Mouse (Mus musculus): ENCODE data around the gene Hsd3b7. TPM values are rescaled to one million over a fixed set of nuclear protein-coding genes. Genes with fewer than 3 reads are reported as not detected.
A peak's percentile ranks its signal among the peaks of the same experiment; 100 is the strongest.

The Hsd3b7 gene
- total RNA-seq (2021) = 10 to 100 TPM; 14.9 to 18.4 TPM
- long read RNA-seq, experiment 1, transcript Hsd3b7-201 (7 exons, 1,828 nt) = major isoform, 21 of 32 reads
- long read RNA-seq, experiment 1, partial matches to known transcripts = 5 of 32 reads
- long read RNA-seq, experiment 1, other reads (novel, unspliced or antisense) = 2 of 32 reads
- long read RNA-seq, experiment 2, transcript Hsd3b7-201 (7 exons, 1,828 nt) = major isoform, 22 of 35 reads
- long read RNA-seq, experiment 2, partial matches to known transcripts = 4 of 35 reads
- long read RNA-seq, experiment 2, other reads (novel, unspliced or antisense) = 5 of 35 reads

DNA sequence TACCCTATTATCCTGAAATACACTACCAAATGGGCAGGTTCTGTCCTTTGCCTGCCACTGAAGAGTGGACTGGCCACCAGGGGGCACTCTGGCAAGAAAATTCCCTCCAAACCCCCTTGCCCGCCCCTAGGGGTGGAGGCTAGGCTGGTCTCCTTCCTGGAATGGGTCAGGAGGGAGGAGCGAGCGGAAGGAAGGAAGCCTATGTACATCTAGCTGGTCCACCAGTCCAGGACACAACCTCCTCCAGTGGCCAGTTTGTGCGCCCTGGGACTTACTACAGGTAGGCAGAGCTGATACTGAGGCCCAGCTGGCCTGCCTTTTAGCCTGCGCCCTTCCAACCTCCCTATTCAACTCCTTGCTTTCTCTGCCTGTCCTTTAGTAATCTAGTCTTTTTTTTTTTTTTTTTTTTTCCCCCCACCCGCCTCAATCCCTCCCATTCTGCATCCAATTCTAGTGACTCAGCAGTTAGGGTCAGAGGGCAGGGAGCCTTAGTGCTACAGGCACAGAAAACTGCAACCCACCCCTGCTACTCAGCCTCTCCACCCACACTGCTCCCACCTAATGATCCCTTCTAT, at the start of gene Hsd3b7:
Gene Hsd3b7 (plus strand): TSS at position 170 of the 575 bp plus-strand sequence.
- intact Hi-C loops (cut with DNase I) = loop anchor here (1.0 kb wide), 3 partner anchors 16 to 76 kb away; partner anchors contain the start of genes Zfp646 and Zfp668
- DNase-seq = peak; percentile 95 to 96

DNA sequence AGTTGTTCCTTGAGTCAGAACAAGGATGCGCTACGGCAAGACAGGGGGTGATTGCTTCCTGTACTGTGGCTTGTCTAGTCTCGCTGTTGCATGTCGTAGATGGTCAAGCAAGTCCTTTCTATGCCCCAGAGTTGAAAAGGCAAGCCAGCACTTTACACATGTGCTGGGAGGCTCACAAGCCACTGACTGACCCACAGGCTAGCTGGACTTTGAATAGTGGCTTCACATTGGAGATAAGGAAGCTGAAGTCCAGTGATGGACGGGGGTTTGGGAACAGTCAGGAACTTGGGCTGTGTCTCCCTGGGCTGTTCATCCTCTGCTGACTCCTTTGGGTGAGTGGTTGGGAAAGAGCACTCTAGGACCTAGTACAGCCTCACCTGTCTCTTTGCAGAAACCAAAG, 48.8 kb upstream of the Hsd3b7 start:
- intact Hi-C loops (cut with DNase I) = no loop called here
- no peak for DNase-seq

DNA sequence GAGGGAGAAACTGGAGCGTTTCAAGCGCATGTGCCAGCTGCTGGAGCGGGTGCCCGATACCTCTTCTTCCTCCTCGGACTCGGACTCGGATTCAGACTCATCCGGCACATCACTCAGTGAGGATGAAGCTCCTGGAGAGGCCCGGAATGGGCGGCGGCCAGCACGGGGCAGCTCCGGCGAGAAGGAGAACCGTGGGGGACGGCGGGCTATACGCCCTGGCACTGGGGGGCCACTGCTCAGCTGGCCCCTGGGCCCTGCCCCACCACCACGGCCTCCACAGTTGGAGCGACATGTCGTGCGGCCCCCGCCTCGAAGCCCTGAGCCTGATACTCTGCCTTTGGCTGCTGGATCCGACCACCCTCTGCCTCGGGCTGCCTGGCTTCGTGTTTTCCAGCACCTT, 48.3 kb upstream of the Hsd3b7 start:
- intact Hi-C loops (cut with DNase I) = no loop called here
- DNase-seq = no peak

DNA sequence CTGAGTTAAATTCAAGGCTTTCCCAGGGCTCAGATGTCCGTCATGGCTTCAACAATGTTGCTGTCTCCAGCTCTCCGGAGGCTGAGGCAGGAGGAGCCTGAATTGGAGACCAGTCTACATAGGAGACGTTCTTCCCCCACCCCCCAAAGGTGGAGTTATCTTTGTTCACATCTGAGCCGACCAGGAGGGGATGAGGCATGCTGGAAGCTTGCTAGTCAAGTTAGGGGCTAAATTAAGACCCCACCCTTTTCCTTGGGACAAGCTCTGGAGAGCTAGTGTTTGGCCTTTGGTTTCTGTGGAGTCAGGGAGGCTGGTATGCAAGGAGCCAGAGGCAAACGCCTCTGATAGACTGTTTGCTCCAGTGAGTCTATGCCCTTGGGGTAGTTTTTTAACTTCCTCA, 47.2 kb upstream of the Hsd3b7 start:
- DNase-seq = no peak
- intact Hi-C loops (cut with DNase I) = no loop called here

DNA sequence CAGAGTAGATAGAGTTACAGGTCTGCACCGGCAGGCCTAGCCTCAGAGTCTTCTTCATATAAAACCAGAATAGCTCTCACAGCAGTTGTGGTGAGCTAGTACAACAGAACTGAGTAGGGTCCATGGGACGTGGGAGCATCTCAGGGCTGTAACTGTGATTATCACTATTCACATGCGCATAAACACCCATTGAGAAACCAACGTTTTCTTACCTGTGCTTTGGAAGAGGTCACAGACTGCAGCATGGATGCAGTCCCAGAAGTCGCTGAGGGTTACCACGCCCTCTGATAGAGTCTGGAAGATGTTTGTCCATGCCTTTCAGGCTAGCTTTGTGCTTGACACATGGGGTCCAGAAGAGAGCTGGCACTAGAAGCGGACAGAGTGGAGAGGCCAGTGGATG, 46.7 kb upstream of the Hsd3b7 start:
- intact Hi-C loops (cut with DNase I) = no loop called here
- DNase-seq = no peak

DNA sequence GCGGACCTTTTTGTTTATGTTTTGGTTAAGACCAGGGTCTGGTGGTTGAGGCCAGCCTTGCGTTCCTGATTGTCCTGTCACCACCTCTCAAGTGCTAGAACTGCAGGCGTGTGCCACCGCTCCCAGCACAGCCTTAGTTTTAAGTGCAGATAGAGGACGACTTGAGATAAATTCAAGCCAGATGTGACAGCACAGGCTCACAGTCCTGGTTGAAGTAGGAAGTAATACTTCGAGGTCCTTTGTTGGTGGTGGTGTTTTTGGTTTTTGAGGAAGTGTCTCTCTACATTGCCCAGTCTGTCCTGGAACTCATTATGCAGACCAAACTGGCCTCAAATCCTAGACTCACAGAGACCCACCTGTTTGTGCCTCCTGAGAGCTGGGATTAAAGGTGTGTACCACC, 40.7 kb upstream of the Hsd3b7 start:
- intact Hi-C loops (cut with DNase I) = no loop called here
- DNase-seq = no peak

DNA sequence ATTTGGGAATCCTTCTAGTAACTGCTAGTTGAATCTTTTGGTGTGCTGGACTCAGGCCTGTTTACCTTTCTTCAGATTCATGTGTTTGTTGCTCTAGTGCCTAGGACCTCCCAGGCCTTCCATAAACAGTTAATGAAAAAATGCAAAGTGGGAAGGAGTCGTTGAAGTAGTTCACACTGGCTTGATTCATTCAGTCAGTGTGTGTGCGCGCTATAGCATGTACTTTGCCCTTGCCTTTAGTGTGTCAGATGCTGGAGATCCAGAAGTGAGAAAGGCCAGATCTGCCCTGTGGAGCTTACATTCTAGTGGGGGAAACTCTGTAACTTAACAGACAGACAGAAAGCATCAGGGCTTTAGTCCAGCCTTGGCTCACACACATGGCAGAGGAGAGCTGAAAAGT, 39.9 kb upstream of the Hsd3b7 start:
- intact Hi-C loops (cut with DNase I) = no loop called here
- DNase-seq = no peak

DNA sequence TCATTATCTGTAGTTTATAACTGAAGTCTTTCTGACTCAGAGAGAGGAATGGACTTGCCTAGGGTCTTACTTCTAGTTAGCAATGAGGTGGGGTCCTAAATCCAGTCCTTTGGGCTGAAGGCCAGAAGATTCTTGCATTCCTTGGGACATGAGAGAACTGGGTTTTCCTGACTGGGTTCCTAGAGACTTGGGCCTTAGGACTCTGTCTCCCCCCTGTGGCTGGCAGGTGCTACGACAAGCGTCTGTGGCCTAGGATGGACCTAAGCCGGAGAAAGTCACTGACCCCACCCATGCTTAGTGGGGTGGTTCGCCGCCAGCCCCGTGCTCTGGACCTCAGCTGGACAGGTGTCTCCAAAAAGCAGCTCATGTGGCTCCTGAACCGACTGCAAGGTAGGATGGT, 39.4 kb upstream of the Hsd3b7 start:
- intact Hi-C loops (cut with DNase I) = loop anchor here (1.0 kb wide), 1 partner anchor 86 kb away; no protein-coding TSS in a partner anchor
- peak; percentile 82 to 87 for DNase-seq

DNA sequence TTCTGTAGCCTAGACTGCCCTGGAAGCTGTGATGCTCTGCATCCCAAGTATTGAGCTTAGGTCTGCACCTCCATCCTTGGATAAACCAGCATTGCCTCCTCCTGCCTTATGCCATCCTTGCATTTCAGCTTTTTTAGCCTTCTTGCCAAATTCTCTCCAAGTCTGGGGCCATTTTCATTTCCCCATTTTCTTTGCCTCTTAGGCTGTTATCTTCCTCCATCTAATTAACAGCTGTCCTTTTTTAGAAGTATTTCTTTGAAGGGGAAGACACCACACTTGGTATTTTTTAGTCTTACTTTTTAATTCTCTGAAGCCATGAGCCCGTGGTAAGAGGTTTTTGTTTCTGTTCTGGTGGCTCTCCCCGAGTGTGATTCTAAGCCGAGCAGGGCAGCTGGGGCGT, 36.8 kb upstream of the Hsd3b7 start:
- intact Hi-C loops (cut with DNase I) = no loop called here
- no peak for DNase-seq

DNA sequence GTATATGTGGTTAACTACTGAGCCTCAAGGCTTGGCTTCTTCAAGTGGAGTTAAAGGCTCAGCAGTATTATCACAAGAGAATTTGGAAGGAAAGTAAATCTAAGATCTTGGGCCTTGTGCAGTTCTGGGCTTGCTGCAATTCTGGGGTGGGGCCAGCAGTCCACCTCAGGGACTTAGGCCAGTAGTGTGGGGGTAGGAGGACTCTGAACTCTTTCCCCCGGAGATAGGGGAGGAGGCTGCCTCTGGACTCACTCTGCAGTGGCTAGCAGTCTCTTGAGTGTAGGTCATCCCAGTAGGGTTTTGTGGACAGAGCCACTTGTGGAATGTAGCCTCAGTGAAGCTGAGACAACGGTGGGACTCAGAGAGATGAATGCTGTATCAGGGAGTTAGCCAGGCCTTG, 34.6 kb upstream of the Hsd3b7 start:
- no peak for DNase-seq
- intact Hi-C loops (cut with DNase I) = no loop called here

DNA sequence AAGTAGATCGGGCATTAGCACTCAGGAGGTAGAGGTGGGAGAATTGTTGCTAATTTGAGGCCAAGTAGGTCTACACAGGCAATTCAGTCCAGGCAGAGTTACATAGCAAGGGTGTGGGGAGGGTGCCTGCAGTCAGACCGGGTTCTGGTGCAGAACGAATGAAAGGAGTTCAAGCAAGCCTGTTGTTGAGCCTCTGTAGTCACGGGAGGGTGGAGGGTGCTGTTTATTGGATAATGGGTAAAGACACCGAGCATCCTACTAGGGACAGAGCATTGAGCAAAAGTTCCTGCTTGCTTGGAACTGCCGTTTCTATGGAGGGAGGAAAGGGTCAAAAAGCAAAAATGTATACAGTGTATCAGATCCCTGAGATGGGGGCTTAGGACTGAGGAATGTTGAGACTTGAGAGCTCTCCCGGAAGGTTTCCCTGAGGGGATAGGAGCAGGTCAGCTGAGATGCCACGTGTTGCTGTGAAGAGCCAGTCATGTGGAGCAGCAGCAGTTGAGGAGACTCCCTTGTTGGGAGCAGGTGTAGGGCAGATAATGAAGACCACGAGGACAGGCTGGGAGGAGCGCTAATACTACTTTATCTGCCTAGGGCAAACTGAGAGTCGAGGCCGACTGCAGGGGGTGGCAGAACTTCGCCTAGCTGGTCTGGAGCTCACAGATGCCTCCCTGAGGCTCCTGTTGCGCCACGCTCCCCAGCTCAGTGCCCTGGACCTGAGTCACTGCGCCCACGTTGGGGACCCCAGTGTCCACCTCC, 33.4 kb upstream of the Hsd3b7 start:
- no peak for DNase-seq
- intact Hi-C loops (cut with DNase I) = no loop called here

DNA sequence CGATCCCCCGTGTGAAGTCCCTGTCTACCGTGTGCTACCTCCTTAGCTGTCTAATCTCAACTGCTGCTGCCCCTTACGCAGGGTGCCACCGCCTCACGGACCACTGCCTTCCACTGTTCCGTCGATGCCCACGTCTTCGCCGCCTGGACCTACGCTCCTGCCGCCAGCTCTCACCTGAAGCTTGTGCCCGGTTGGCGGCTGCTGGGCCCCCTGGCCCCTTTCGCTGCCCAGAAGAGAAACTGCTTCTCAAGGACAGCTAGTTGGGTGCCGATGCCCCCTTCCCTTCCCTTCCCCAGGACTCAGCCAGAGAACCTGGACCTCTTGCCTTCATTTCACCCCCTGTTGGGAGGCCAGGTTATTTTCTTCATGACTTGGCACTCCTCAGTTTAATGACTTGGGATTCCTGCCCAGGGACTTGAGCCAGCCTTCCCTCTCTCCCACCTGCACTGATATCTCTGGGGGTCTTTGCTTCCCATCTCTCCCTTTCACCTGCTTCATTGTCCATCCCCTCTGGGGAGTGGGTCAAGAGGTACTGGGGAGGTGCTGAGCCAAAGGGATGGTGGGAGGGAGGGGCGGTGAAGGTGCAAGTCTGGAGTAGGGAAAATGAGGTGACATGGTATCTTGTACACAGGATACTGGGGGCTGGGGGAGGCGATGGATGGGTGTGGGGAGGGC, 32.6 kb upstream of the Hsd3b7 start:
- intact Hi-C loops (cut with DNase I) = no loop called here
- no peak for DNase-seq

DNA sequence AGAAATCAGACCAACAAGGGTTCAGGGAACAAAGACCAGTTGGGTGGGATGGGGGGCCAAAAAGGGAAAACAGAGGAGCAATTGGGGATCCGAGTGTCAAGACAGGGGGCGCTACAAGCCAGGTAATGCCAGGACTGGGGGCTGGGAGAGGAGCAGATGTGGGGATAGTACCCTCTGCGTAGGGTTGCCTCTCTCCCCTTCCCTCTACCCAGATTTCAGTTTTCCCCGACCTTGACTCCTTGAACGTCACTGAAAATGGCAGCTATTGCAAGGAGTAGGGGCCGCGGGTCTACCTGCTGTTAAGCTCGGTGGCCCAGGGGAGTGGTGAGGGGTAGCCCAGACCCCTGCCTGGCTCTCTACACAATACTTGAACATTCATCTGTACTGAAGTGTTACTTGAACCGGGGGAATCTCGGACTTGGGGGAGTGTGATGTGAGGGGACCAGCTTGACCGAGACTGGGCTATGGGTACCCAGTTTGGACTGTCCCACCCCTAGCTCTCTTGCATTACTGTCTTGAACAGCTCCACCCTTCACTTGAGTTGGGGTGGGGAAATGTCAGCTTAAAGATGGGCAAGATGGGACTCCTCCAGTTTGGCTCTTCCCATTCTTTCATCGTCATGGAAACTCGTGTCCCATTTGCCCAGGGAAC, 31.9 kb upstream of the Hsd3b7 start:
- intact Hi-C loops (cut with DNase I) = no loop called here
- DNase-seq = no peak

DNA sequence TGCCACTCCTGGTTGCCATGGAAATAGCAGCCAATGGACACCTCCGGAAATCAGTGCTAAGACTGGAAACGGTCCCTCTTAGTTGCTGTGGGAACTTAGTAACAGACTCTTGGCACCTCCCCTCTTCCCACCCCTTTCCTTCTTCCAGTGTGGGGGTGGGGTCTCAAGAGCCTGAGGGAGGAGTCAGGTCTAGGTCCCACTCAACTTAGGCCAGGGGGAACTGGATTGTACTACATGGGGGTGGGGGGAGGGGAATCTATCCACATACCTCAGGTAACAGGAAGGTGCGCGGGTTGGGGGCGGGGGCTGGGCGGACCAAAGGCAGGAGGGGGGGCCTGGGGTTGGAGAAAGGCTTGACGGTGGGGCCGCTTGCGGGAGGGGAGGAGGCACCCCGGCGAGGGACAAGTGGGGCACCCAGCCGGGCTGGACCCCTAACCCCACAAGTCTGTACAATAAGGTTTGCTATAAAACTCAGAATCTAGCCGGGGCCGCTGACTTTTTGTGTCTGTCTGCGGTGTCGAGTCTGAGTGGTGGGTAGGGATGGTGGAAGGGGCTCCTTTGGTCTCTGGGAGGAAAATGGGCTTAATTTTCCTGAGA, 31.3 kb upstream of the Hsd3b7 start:
- intact Hi-C loops (cut with DNase I) = no loop called here
- DNase-seq = peak; percentile 92 to 95

DNA sequence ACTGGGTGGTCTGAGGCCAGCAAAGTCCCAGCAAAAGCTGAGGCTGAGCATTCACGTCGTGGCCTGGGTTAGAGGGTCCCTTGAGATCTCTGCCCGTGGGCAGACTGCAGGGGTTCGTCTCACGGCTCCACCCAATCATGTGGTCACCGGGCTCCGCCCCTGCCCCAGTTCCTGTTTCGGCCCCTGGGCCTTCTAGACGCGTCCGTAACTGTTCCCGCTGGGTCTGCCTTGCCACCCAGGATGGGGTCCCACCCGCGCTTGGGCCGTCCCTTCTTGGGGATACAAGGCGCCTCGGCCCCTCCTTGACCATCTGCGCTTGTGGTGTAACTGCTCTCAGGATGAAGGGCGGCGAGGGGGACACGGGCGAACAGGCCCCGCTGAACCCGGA, 30.8 kb upstream of the Hsd3b7 start, which contains the start of gene Orai3:
Gene Orai3 (plus strand): TSS at position 165 of the 388 bp plus-strand sequence.
- intact Hi-C loops (cut with DNase I) = no loop called here
- peak; percentile 88 to 89 for DNase-seq

DNA sequence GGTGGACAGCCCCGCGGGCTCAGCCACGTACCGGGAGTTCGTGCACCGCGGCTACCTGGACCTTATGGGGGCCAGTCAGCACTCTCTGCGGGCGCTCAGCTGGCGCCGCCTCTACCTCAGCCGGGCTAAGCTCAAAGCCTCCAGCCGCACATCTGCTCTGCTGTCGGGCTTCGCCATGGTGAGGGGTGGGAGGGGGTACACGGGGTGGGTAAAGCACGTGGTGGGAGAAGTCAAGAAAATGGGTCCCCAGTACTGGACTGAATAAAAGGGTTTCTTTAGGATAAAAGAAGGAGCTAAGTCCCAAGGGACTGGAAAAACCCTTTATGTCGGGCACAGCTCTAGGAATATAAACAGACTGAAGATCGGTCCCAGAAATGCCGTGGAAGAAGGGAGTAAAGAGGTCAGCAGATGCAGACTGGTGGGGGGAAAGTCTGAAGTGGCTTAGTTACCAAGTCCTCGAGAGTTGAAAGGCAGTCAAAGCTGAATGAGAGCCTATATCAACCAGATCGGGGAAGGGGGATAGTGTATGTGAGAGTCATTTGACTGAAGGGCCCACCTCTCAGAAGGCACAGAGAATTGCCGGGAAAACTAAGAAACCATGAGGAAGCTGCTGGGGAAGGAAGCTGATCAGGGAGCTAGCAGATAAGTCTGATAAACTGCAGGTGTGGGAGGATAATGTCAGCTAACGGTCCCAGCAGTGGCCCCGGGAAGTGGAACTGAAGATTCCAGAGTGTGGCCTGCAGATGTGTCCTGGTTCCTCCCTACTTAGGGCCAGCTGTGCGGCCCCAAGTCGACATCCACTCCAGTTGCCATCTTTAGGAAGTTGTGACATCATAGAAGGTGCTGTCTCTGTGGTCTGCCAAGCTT, 30.1 kb upstream of the Hsd3b7 start:
- intact Hi-C loops (cut with DNase I) = no loop called here
- DNase-seq = no peak

DNA sequence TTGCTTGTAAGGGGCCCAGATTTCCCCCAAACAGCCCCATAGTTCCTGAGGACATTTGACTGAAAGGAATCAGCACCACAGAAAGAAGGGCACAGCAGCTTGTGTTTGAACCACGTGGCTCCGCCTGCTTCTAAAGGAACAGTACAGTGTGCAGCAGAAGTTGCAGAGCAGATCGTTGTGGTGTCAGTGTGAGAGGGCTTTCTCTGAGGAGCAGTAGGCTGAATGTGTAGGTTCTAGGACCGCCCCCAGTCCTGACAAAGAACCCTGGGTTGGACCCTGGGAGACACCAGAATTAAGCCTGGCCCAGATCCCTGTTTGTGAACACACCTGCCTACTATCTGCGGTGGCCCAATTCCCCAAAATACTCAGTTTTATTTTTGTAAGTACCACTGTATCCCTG, 29.1 kb upstream of the Hsd3b7 start:
- no peak for DNase-seq

DNA sequence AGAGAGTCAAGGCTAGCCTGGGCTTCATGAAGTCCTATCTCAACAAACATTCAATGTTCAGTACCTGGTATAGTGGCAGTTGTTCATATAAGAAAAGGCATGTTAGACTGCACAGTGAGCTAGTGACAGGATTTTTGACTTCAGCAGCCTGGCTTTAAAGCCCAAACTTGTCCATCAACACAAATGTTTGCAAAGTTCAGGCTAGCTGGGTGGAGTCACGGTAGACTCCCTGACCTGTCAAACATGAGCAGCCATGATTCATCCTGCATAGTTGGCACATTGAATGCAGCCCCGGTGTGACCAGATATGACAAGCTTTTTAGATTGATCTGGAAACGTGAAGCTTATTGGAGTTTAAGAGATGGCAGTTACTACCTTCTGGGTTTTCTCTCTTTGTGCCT, 28.3 kb upstream of the Hsd3b7 start:
- intact Hi-C loops (cut with DNase I) = no loop called here
- DNase-seq = no peak

More for the DNA sequence above, 29.1 kb upstream of the Hsd3b7 start:
- intact Hi-C loops (cut with DNase I) = no loop called here

DNA sequence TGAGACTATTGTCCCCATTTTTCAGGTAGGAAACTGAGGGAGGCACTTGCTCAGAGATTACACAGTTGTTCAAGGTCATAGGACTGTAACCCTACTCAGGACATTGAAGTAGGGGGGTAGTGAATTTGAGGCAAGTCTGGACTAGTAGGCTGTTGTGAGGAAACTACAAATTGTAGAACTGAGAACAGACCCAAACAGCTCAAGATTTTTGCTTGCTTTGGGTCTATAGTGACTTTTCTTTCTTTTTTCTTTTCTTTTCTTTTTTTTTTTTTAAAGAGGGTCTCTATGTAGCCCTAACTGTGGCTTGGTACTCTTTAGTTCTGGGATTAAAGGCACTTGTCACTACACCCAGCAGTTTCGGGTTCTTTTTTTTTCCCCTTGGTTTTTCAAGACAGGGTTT, 27.8 kb upstream of the Hsd3b7 start:
- intact Hi-C loops (cut with DNase I) = no loop called here
- no peak for DNase-seq

Measured in heart, postnatal 14 days (tissue).